Mouse (Mus musculus) heart, postnatal 0 days (tissue): Measurements from ENCODE around the gene Themis2.

Experiments used
- CTCF ChIP-seq: IDR thresholded peaks from 2 replicates; pipeline ENCODE4 v1.5.1; 2016; ENCODE audit warnings: antibody characterized with exemption, control low read depth, low read depth
- EP300 ChIP-seq: IDR thresholded peaks from 2 replicates; pipeline ENCODE4 v1.6.1; 2016; ENCODE audit warnings: antibody characterized with exemption, low read depth

DNA sequence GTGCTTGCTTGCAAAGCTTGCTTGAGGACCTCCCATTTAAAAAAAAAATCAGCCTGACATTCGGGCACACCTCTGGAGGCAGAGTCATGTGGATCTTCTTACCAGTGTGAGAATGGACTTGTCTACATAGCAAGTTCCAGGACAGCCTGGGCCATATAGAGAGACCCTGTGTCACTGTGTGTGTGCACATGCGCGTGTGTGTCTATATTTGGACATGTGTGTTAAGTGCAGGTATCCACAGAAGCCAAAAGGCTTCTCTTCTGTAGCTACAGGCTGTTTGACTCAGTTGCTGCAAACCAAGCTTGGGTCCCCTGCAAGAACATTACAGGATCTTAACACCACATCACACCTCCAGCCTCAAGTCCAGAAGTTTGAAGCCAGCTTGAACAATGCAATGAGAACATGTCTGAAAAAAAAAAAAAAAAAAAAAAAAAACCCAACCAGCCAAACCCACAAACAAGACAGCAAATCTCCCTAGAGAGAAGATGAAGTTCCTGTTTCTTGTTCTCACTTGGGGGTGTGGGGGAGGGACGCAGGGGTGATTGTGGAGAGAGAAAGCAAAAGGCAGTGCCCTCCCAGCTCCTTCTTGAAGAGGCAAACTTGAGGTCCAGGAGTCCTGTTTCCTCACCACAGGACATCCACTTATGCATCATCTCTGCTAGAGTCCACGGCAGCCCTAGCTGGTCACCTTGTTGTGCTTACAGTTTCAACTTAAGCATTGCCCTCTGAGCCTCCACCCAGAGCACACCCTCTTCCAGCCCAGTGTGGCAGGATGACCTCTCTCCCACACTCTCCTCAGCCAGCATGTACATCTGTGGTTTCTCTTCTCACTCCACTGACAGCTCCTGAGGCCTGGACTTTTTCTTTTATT, 11.8 kb upstream of the Themis2 start:
- TF ChIP-seq CTCF: no peak
- no peak for TF ChIP-seq EP300
